Mouse (Mus musculus) heart, adult 11 months (tissue): ENCODE results near the gene Manba.

Source experiments
- DNase-seq: peaks from one replicate; pipeline ENCODE4 v3.0.0; 2022

The Manba gene

DNA sequence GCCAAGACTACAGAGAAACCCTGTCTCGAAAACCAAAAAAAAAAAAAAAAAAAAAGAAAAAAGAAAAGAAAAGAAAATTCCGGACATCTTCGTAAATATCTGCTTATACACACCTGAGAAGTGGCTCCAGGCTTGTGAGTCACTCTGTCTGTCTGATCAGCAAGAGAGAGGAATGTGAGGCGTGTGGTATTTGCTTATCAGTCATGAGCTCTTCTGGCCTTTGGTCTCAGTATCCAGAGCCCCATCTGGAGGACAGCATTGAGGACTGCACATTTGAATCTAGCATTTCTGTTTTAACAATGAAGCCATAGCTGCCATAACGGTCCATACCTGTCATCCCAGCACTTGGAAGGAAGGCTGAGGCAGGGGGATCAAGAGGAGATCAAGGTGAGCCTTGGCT is 48.7 kb downstream of the Manba start:
- peak; percentile 91 for DNase-seq

DNA sequence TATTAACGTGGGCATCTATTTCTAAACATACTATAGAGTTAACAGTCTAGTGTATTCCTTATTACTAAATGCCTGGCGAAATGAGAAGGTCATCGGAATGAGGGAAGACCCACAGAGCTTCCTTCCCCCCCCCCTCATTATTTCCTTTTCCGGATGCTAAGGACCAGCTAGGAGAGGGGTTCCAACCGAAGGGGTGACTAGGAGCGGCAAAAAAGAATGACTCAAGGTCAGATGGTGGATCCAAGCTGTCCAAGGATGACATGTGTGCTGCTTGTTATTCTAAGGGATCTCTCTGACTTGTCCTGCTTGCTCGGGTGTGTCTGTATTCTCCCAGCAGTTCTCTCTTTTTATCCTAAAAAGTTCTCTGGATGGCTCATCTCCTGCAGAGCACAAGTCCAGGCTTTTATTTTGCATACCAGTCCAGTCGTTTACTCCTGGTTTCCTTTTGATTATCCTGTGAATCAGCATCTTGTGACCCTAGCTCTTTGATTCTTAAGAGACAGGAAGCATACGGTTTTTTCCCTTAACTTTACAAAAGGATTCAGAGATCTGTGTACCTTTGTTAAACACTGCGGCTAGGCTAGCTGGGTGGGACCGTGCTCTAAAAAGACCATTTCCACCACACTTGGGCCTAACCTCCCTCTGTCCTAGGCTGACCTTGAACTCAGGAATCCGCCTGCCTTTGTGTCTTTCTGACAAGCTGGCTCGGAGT is 61.0 kb downstream of the Manba start:
- DNase-seq, result peak; percentile 84

DNA sequence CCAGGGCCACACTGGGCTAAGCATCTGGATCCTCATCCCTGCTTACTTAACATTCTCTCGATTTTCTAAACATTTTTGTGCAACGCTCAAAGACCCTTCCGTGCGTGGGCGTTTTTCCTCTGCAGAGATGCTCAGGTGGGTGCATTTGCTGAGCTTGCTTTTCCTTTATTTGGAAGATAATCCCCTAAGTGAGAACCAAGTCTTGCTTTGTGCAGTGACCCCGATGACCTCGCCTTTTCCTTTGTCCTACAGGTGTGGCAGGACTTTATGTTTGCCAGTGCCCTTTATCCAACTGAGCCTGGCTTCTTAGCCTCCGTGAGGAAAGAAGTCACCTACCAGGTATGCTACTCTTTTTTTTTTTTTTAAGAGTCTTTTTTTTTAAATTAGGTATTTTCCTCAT is 61.9 kb downstream of the Manba start:
- peak; percentile 81 for DNase-seq

DNA sequence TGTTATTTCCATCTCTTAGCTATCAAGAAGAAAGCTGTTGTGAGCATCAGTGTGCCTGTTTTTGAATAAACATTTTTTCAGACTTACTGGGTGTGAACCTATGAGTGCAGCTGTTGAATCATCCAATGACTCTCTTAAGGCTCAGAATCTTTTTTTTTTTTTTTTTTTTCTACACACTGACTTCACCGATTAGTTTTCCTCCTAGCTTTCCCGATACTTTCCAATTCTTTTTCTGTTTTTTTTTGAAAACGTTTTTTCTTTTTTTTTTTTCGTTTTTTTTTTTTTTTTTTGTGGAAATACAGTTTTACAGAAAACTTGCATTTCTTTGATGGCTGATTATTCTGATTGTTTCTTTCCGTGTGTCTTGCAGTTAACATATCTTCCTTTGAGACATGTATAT is 67.5 kb downstream of the Manba start:
- no peak for DNase-seq

GRCm38 (mm10) chr3:135555192-135555591 is 69.8 kb downstream of the Manba start:
- DNase-seq, result peak; percentile 49

DNA sequence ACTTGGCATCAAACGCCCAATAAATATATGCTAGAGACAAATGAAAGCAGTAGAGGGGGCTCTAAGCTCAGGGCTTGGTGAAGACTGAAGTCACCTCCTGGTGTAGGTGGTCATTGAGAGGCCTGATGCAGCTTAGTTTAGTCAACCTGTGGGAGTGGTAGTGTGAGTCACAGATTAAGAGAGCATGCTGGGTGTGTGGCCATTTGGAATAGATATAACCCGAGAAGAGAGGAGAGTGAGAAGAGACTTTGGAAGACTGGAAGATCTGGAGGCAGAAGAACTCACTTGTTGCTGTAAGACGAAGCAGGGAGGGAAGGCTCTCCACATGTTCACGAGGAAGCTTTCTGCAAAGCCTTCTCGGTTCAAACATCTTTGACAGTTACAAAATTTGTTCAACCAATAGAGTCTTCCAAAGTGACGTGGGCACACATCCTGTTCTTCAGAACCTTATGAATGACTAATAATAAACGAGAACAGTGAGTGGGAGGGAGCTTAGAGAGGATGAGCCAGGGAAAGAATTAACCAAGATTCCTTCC is 70.7 kb downstream of the Manba start:
- DNase-seq, result peak; percentile 90

GRCm38 (mm10) chr3:135556851-135557662 is 71.6 kb downstream of the Manba start:
- peak; percentile 87 for DNase-seq

DNA sequence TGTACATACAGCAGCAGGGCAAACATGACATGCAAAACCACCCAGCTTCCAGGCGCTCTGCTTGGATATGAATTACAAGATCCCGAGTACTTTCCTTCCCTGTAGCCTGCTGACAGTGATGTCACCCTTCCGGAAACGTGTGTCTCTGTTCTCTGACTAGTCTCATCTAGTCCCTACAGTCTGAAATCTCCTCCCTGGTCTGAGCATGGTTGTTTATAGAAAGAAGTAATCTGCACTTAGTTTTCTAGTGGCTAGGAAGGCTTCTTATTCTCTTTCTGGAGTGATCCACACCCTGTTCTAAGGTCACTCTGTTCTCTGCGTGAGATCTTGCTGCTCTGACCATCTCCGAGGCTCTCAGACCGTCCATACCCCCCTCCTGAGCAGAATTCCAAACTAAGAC is 76.6 kb downstream of the Manba start:
- DNase-seq, result peak; percentile 71

- DNase-seq, result peak; percentile 81
Measured at GRCm38 (mm10) chr3:135563163-135563689, 77.8 kb downstream of the Manba start.

GRCm38 (mm10) chr3:135564706-135565105 is 79.3 kb downstream of the Manba start:
- peak; percentile 49 for DNase-seq

- peak; percentile 68 for DNase-seq
Measured at GRCm38 (mm10) chr3:135565306-135565705, 79.9 kb downstream of the Manba start.

- DNase-seq, result peak; percentile 98
Measured at GRCm38 (mm10) chr3:135567888-135568287, 82.5 kb downstream of the Manba start.

GRCm38 (mm10) chr3:135568633-135569032 is 83.2 kb downstream of the Manba start:
- DNase-seq, result peak; percentile 89

DNA sequence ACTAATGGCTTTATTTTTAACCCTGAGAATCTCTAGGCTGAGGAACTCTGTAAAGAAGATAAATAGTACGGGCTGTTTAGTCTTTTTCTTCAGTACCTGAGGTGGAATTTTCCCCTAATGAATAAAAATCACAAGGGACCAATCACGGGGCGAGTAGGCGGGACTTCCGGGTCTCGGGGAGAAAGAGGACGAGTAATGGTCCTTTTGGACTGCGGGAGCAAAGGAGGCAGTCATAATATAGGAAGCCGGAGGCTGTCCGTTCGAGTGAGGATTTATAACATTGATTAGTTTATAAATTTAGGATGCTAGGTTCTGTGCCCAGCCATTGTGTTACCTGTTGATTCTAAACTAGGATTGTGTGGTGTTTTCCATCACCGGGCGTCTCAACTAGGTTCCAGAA is 86.1 kb downstream of the Manba start:
- no peak for DNase-seq

DNA sequence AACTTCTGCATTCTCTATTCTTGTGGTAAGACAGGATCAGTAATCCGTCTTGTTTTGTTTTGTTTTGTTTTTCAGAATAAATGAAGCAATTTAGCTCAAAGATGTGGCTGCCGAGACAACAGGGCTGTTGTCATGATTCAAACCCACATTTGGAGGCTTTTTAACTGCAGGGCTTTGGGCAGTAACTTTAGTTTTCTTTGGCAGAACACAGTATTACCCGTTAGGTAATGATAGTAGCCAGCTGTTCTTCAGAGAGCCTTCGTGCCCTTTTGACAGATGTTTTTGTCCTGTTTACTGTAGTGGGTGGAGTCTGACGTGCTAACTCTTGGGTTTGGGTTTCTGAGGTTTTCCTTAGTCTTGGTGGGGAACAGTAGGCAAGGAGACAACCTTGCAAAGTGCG is 87.6 kb downstream of the Manba start:
- peak; percentile 96 for DNase-seq

- peak; percentile 68 for DNase-seq
Measured at GRCm38 (mm10) chr3:135575126-135575525, 89.7 kb downstream of the Manba start.

DNA sequence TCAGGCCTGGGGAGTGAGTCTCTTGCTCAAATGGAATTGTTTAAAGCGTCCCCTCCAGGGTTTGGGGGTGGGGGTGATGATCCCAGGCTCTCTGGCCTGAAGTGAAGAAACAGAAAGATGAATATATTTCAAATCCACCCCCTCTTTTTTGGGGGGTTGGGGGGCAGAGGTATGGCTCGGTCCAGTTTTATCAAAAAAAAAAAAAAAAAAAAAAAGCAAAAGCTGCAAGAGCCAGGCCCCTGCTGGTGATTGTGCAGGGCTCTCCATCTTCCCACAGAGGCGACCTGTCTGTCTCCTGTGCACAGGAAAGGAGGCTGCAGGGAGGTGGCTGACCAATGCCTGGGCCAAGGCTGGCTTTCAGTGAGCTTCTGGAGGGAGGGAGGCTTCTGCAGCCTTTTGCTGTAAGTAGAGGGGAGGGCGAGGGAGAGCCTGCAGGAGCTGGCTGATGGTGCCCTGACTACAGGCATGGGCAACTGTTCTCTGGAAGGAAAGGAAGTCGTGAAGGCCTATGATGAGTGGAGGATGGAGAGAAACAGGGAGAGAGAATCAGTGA is 93.3 kb downstream of the Manba start:
- DNase-seq, result no peak

- DNase-seq, result peak; percentile 93
Measured at GRCm38 (mm10) chr3:135579179-135579578, 93.8 kb downstream of the Manba start.

DNA sequence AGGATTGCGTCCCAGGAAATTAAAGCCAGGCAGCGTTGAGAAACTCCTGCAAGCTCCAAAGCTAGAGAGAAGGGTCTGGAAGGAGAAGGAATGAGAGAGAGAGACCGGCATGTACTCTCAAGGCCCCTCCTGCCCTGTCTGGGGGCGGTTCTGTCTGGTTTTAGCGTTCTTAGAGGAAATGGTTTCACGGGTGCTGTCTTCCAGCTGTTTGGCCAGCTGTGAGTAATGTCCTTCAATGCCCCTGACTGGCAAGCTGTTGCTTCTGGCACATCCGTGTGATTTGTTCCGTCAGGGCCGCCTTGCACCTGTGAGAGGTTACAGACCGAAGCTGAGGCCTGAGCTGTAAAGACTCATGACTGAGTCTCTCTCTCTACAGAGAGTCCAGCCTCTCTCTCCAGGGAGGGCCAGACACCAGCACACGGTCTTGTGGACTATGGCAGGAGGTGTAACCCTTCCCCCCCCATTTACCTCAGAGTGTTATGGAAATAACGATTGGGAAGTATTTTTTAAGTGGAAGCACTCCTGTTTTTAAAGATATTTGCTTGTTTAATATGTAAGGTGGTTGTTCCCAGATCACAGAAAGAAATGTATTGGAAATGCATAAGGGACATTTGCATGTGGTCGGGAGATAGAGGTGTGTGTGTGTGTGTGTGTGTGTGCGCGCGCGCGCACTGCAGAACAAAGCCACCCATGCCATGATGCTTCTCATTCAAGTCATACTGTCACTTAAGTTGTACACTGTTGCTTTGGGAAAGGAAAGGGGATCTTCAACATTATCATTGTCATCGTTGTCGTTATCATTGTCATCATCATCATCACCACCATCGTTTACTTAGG is 95.2 kb downstream of the Manba start:
- DNase-seq, result peak; percentile 98

GRCm38 (mm10) chr3:135581606-135582117 is 96.3 kb downstream of the Manba start:
- DNase-seq, result peak; percentile 95

DNA sequence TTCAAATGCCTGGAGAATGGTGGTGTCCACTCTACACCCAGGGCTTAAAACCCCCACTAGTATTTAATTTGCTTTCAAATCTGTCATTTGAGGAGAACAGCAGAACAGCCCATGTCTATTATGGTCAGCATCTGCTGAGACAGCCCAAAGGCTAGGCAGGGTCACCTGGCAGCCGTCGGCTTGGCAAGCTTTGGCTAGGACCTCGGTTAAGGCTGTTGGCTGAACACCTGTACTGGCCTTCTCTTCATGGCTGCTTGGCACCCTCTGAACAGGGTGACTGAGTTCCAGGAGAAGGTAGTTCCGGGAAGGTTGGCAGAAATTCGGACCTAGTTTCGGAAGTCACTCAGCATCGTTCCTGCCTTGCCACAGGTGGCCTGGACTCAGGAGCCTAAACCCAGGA is 96.8 kb downstream of the Manba start:
- DNase-seq, result no peak

GRCm38 (mm10) chr3:135585482-135585881 is 100.1 kb downstream of the Manba start:
- peak; percentile 96 for DNase-seq
